Mouse (Mus musculus): Measurements from ENCODE around the gene Iqschfp. TPM values are rescaled to one million over a fixed set of nuclear protein-coding genes. Genes with fewer than 3 reads are reported as not detected.

Iqschfp gene
- polyA plus RNA-seq, 1 experiment from 2014 or later = 2.3 TPM

DNA sequence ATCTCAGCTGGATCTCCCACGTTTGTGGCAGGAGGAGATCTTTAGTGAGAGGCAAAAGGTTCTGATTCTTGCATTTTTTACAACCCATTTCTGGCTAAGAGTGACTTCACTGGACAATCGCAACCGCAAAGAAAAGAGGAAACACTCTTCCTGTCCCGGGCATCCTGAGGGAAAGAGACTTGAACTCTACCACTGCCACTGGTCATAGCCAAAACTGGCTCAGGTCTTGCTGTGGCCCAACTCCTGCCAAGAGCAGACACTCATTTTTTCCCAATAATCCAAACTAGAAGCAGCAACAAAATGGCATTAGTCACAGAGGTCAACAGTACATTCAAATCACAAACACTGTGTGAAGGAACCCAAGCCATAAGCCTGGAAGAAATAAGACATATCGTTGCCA lies 770.4 kb downstream of the Iqschfp start:
- WGBS = 81% methylated on average over 5 of the region's 5 CpGs
- no peaks in the 10 kb centered on the region for H3K9me3 ChIP-seq (replicated peaks)
- H3K27ac ChIP-seq = no peak overlapping the region
- H3K4me3 ChIP-seq = no peak overlapping the region
- H3K27me3 ChIP-seq = no peaks in the 10 kb centered on the region
- no peaks in the 10 kb centered on the region for H3K36me3 ChIP-seq (ENCODE audit: poor library complexity, severe bottlenecking)
- no peak overlapping the region for H3K9ac ChIP-seq
- no peaks in the 10 kb centered on the region for H3K4me1 ChIP-seq
- no peak for ATAC-seq
- H3K4me2 ChIP-seq = no peak overlapping the region

DNA sequence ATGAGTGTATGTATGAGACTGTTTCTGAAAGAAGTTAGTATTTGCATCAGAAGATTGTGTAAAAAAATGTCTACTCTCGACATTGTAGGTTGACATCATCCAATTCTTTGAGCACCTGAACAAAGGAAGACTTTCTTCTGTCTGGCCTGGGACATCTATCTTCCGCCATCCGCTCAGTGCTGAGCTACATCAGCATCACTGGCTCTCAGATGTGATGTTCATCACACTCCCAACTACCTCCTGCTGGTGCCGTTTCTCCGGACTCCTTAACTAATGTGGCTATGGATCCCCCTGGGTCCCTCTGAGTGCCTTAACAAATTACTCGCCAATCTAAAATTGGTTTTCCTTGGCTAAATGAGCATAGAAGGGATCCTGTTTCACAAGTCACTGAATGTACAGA lies 772.3 kb downstream of the Iqschfp start:
- H3K4me3 ChIP-seq = no peak overlapping the region
- ATAC-seq = no peak
- H3K27me3 ChIP-seq = no peaks in the 10 kb centered on the region
- no peaks in the 10 kb centered on the region for H3K9me3 ChIP-seq (replicated peaks)
- no peak overlapping the region for H3K4me2 ChIP-seq
- H3K4me1 ChIP-seq = no peaks in the 10 kb centered on the region
- WGBS = 85% methylated on average over 6 of the region's 6 CpGs
- no peak overlapping the region for H3K9ac ChIP-seq
- H3K36me3 ChIP-seq (ENCODE audit: poor library complexity, severe bottlenecking) = no peaks in the 10 kb centered on the region
- no peak overlapping the region for H3K27ac ChIP-seq

DNA sequence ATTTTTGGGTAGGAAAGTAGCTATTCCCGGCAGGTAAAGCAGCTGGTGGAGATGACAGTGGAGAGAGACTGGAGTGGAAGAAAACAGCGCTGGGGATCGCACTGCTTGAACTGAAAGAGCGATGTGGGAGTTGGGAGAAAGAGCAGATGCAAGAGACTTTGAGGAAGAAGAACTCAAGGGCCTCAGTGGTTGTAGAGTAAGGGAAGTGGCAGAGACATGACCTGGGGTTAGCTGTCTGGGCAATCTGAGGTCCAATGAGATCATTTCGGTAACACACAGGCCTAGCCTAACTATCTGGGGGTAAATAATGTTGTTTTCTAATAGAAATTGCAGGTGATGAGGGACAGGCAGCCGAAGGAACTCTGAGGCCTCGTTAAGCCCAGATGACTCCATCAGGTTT lies 774.3 kb downstream of the Iqschfp start:
- 88% methylated on average over 7 of the region's 7 CpGs for WGBS
- H3K27ac ChIP-seq = no peak overlapping the region
- no peak for ATAC-seq

DNA sequence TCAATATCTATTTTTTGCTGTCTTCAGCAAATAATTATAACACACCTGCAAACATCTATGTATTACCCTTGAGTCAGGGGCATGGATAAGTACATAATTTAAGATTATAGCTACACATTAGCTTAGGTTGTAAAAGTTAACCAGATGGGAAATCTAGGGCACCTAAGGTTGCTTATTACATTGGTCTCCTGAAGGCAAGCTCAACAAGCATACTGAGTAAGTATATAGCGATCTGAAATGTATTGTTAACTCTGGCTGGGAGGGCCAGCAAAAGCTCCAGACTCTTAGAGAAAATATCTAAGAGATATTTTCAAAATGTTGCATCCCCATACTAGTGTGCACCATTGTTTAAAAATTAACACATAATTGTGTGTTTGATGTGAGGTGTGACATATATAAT lies 775.8 kb downstream of the Iqschfp start:
- WGBS = 91% methylated on average over 1 of the region's 1 CpGs
- Histone ChIP-seq H3K4me3 (no peak overlapping the region), H3K9ac (no peak overlapping the region), H3K27me3 (no peaks in the 10 kb centered on the region), H3K4me1 (no peaks in the 10 kb centered on the region), H3K4me2 (no peak overlapping the region), H3K9me3 (replicated peaks) (no peaks in the 10 kb centered on the region), H3K36me3 (ENCODE audit: poor library complexity, severe bottlenecking) (no peaks in the 10 kb centered on the region), H3K27ac (no peak overlapping the region)
- no peak for ATAC-seq

More for the DNA sequence above, 774.3 kb downstream of the Iqschfp start:
- Histone ChIP-seq H3K4me1 (no peaks in the 10 kb centered on the region), H3K9me3 (replicated peaks) (no peaks in the 10 kb centered on the region), H3K36me3 (ENCODE audit: poor library complexity, severe bottlenecking) (no peaks in the 10 kb centered on the region), H3K9ac (no peak overlapping the region), H3K4me3 (no peak overlapping the region), H3K27me3 (no peaks in the 10 kb centered on the region), H3K4me2 (no peak overlapping the region)

DNA sequence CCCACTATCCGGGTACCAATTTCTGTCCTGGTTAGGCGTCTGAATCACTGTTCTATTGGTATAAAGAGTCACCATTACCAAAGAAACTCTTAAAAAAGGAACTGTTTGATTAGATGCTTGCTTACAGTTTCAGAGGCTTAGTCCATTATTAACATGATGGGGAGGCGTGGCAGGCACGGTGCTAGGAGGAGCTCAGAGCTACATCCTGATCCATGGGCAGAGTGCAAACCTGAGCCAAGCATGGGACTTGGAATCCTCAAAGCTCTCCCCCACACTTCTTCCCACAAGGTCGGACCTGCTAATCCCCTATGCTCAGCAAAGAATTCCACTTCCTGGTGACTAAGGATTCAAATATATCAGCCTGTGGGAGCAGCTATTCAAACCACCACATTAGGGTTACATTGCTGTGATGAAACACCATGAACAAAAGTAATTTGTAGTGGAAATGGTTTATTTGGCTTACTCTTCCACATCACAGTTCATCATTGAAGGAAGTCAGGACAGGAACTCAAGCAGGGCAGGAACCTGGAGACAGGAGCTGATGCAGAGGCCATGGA lies 777.5 kb downstream of the Iqschfp start:
- Histone ChIP-seq H3K4me2 (no peak overlapping the region), H3K9me3 (replicated peaks) (no peaks in the 10 kb centered on the region), H3K9ac (no peak overlapping the region), H3K4me1 (no peaks in the 10 kb centered on the region), H3K36me3 (ENCODE audit: poor library complexity, severe bottlenecking) (no peaks in the 10 kb centered on the region), H3K27ac (no peak overlapping the region), H3K27me3 (no peaks in the 10 kb centered on the region), H3K4me3 (no peak overlapping the region)
- no peak for ATAC-seq
- WGBS = 80% methylated on average over 5 of the region's 5 CpGs

DNA sequence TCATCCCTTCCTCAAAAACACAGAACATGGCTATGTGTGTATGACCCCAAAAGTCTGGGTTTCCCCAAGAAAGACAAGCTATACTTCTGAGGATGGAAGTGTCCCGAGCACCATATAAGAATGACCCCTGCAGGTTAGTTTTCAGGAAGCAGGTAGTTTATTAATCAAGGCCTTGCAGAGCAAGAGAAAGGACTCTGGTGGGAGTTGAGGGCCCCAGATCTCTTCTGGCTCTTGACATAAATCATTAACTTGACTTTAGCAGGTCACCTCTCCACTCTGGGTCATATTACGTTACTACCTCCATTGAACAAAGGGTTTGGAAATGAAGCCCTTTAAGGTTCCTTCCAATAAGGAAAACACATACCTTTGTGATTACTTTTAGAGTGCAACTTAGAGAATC lies 782.7 kb downstream of the Iqschfp start:
- no peak overlapping the region for H3K4me3 ChIP-seq
- no peak overlapping the region for H3K4me2 ChIP-seq
- no peaks in the 10 kb centered on the region for H3K36me3 ChIP-seq (ENCODE audit: poor library complexity, severe bottlenecking)
- no peak for ATAC-seq
- H3K27me3 ChIP-seq = no peaks in the 10 kb centered on the region
- no peaks in the 10 kb centered on the region for H3K9me3 ChIP-seq (replicated peaks)
- H3K9ac ChIP-seq = no peak overlapping the region
- no peak overlapping the region for H3K27ac ChIP-seq
- whole genome bisulfite sequencing = 88% methylated on average over 2 of the region's 2 CpGs
- no peaks in the 10 kb centered on the region for H3K4me1 ChIP-seq

DNA sequence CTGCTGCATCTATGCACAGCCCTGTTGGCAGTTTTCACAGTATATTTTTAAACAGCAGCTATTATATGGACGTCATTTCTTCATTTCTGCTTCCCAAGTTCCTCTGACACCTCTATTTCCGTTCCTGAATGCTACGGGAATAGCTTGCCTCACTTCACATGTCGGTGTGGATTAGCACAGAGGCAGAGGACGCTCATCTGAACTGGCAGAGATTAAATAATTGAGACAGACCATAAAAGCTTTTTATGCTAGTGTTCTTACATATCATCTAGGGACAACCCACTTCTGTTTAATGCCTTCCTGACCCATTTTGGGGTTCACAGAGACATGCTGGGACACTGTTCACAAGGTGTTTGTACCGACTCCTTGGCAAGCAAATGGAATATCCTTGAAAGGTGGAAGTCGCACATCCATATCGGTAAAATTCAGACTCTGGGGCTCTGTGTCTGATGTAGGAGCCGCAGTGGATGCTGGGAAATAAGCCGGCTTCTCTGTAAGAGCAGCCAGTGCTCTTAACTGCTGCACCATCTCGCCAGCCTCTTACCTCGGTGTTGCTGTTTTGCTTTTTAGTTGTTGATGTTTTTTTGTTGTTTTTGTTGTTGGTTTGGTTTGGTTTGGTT lies 783.3 kb downstream of the Iqschfp start:
- no peak overlapping the region for H3K27ac ChIP-seq

More for the DNA sequence above, 783.3 kb downstream of the Iqschfp start:
- WGBS = 91% methylated on average over 12 of the region's 12 CpGs
- no peaks in the 10 kb centered on the region for H3K9me3 ChIP-seq (replicated peaks)
- no peak overlapping the region for H3K9ac ChIP-seq
- H3K4me1 ChIP-seq = no peaks in the 10 kb centered on the region
- ATAC-seq = no peak
- H3K36me3 ChIP-seq (ENCODE audit: poor library complexity, severe bottlenecking) = no peaks in the 10 kb centered on the region
- no peak overlapping the region for H3K4me3 ChIP-seq
- H3K27me3 ChIP-seq = no peaks in the 10 kb centered on the region
- H3K4me2 ChIP-seq = no peak overlapping the region

Other genes with a start within 250 kb of the Iqschfp start
- 0.41 and 0.83 TPM in 2 replicates for gene Iqcj, start within 50 bp of the Iqschfp start, polyA plus RNA-seq (2015; fragmentation: Nextera tagmentation; extraction: Ambion mirVana)
- gene Schip1, start 172.6 kb downstream of the Iqschfp start, polyA plus RNA-seq (2015; fragmentation: Nextera tagmentation; extraction: Ambion mirVana) = 109 and 129 TPM in 2 replicates

Measured in forebrain, embryonic 13.5 days (tissue).